Mouse (Mus musculus): ENCODE measurements at regions not wholly inside any gene's neighbourhood (a gene's known extent, or its start where the extent isn't known, plus 50 kb on each side); places are given as distances from the start of the nearest gene placed in this dataset.

DNA sequence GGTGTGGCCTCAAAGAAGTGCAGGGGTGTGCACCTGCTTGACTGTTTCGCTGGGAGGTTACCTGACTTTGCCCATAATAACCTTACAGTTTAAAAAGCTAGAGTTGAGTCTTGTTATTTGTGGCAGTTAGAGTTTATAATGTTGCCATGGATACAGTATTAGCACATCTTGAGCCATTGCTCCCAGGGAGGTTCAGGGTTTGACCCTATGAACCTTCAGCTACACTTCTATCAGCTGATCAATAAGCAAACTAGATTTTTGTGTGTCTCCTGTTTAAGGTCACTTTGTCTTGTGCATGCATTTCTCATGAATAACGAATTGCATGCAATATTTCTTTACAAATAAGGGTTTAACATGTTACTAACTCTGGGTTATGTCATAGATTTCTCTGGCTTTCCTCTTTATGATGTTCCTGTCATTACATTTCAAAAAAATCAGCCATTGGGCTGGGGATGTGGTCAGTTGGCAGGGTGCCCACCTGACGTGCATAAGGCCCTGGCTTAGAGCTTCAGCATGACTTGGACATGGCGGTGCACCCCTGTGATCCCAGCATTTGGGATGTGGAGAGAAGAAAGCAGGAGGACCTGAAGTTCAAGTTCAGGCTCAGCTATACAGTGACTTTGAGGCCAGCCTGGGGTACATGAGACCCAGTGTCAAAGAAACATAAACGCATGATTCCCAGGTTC, 191.7 kb downstream of the Ackr3 start:
- Histone ChIP-seq H3K4me3 (no peak overlapping the region), H3K27ac (replicated peaks) (no peak overlapping the region), H3K27me3 (no peaks in the 10 kb centered on the region), H3K36me3 (no peaks in the 10 kb centered on the region), H3K9ac (no peak overlapping the region), H3K4me1 (replicated peaks) (peaks cover 7% of the 10 kb centered on the region), H3K4me2 (no peak overlapping the region), H3K9me3 (no peaks in the 10 kb centered on the region)
- no peak for ATAC-seq (ENCODE audit: low FRiP score, low read depth)
- 89% methylated on average over 5 of the region's 5 CpGs for WGBS

DNA sequence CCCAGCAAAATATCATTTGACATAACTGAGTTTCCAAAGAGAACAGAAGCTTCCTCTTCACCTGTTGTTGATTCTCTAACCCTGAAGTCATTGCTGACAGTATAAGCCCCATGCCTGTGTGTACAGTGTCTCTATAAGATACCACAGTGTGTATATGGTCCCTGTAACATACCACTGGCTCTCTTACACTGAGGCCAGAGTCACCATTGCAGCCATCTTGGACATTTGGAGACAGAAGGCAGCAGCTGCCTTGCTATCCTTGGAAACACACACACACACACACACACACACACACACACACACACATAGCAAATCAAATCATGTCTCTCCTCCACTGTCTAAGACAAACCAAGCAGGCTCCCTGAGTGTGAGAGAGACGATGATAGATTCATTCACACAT, 192.9 kb downstream of the Ackr3 start:
- Histone ChIP-seq H3K36me3 (no peaks in the 10 kb centered on the region), H3K27me3 (no peaks in the 10 kb centered on the region), H3K27ac (replicated peaks) (no peak overlapping the region), H3K4me3 (no peak overlapping the region), H3K9me3 (no peaks in the 10 kb centered on the region), H3K4me1 (replicated peaks) (peaks cover 7% of the 10 kb centered on the region), H3K4me2 (no peak overlapping the region), H3K9ac (no peak overlapping the region)
- ATAC-seq (ENCODE audit: low FRiP score, low read depth) = no peak
- WGBS = 72% methylated on average over 1 of the region's 1 CpGs

DNA sequence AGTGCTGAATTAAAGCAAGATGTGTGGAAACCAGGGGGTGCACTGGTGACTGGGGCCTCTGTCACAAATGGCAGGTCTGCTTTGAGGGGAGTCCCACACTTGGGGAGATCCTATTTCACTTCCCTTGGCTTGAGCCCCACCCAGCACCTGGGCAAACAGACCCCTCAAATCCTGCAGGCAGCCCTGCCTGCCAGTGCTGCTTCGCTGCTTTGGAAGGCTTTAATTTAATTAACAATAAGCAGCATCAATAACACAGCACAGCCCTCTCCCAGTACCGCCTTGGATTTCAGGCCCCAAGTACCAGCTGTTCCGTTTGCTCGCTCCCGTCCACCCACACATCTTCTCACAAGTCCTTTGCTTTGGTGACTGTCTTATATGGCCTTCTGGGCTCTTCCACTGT, 193.6 kb downstream of the Ackr3 start:
- Histone ChIP-seq H3K4me2 (no peak overlapping the region), H3K9me3 (no peaks in the 10 kb centered on the region), H3K4me3 (no peak overlapping the region), H3K4me1 (replicated peaks) (peaks cover 7% of the 10 kb centered on the region), H3K27ac (replicated peaks) (no peak overlapping the region), H3K27me3 (no peaks in the 10 kb centered on the region), H3K9ac (no peak overlapping the region), H3K36me3 (no peaks in the 10 kb centered on the region)
- 25% methylated on average over 5 of the region's 5 CpGs for WGBS
- no peak for ATAC-seq (ENCODE audit: low FRiP score, low read depth)

DNA sequence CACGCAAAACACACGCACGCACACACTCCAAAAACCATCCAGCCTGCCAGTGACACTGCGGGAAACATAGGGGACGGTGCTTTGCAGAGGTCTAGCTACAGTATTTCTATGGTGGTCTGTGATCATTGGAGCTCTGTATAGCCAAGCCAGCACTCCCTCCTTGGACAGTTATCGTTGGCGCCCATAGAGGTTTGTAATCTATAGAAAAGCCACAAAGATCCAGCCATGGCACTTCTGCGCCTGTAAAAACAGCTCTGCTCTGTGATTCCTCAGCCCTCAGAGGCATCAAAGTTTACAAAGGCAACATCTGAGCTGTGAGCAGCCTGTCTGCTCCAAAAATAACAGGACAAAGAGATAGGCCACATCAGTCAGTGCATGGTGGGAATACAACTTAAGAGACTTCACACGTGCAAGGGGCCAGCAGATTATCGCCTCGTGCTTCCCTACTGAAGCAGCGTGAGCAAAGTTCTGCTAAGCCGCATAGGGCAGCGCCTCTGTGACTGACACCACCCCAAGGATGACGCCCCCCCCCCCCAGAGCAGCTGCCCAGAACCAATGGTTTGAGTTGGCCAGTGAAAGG, 194.7 kb downstream of the Ackr3 start:
- Histone ChIP-seq H3K36me3 (no peaks in the 10 kb centered on the region), H3K9ac (no peak overlapping the region), H3K4me3 (no peak overlapping the region), H3K4me1 (replicated peaks) (peaks cover 11% of the 10 kb centered on the region), H3K27ac (replicated peaks) (no peak overlapping the region), H3K4me2 (no peak overlapping the region), H3K9me3 (no peaks in the 10 kb centered on the region), H3K27me3 (no peaks in the 10 kb centered on the region)
- no peak for ATAC-seq (ENCODE audit: low FRiP score, low read depth)
- 89% methylated on average over 15 of the region's 15 CpGs for WGBS

DNA sequence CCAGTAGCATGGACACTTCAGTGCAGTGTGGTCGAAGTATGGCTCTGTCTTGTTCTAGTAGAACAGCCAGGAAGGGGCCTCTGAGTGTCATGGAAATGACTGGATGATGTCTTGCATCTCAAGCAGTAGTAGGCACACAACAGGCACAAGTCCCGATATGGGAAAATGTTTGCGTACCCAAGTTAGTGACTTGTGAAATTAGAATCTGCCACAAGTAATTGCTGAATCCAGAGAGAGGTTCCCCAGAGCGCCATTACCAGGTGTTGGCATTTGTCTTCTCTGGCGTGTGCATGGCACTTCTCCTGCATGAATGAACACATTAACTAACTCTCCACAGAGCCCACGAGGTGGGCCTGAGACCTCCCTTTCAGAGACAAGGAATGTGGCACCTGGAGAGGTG, 199.3 kb downstream of the Ackr3 start:
- H3K36me3 ChIP-seq = no peaks in the 10 kb centered on the region
- H3K4me1 ChIP-seq (replicated peaks) = peaks cover 19% of the 10 kb centered on the region
- no peak overlapping the region for H3K27ac ChIP-seq (replicated peaks)
- H3K4me2 ChIP-seq = no peak overlapping the region
- H3K9me3 ChIP-seq = no peaks in the 10 kb centered on the region
- no peak overlapping the region for H3K9ac ChIP-seq
- no peak overlapping the region for H3K4me3 ChIP-seq
- H3K27me3 ChIP-seq = no peaks in the 10 kb centered on the region
- 49% methylated on average over 6 of the region's 6 CpGs for WGBS
- ATAC-seq (ENCODE audit: low FRiP score, low read depth) = peak; percentile 49; the same call in 1 of the 2 replicates

DNA sequence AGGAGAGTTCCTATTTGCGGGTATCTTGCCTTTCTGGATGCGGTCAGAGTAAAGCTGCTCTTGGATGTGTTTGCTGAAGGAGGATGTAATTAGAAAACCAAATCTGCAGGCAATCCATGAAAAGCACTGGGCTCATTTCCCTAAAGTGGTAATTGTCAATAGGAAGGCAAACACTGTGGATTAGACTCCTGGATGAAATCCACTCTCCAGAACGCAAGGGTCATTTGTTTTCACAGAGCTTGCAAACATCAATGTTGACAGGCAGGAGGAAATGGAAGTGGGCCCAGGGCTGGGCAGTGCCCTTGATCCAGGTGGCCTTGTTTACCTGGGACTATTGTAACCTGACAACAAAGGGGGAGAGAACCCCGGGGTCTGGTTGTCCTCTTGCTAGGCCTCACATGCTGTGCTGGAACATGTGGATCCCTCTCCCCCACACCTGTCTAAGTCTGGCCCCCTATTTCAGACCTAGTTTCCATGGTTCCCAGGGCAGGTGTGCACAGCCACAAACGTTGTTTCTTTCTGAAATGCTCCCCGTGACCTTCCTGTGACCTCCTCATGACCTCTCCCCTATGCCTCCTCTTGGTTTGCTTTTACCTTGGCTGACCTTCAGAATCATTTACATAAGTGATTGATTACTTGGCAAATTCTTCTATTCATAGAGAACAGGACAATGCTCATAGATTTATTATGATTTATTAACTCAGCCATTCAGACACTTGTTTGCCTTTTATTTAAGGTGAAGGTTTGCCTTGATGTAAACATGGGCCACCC, 197.9 kb upstream of the Cops8 start:
- Histone ChIP-seq H3K9ac (no peak overlapping the region), H3K36me3 (no peaks in the 10 kb centered on the region), H3K9me3 (no peaks in the 10 kb centered on the region), H3K27ac (replicated peaks) (peak overlapping the region; percentile 57; the same call in 1 of the 2 replicates), H3K4me1 (replicated peaks) (peaks cover 19% of the 10 kb centered on the region), H3K4me2 (no peak overlapping the region), H3K4me3 (no peak overlapping the region), H3K27me3 (no peaks in the 10 kb centered on the region)
- no peak for ATAC-seq (ENCODE audit: low FRiP score, low read depth)
- WGBS = 32% methylated on average over 6 of the region's 6 CpGs

DNA sequence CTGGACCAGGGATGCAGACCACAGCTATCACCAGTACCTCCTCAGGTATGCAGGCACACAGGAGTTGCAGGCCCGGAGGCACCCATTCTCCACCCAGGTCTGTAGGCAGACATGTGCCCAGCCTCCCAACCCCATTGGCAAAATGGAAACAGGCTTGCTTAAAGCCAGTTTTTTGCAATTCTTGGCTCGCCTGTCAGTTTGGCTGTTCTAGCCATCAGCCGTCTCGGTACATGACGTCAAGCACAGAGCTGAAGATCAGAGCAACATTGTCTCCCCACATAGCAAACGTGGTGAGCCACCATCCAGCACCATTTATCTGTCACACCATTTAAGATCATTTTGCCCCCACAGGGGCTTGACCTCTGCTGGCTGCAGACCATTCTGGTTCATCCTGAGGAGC, 196.1 kb upstream of the Cops8 start:
- no peaks in the 10 kb centered on the region for H3K36me3 ChIP-seq

DNA sequence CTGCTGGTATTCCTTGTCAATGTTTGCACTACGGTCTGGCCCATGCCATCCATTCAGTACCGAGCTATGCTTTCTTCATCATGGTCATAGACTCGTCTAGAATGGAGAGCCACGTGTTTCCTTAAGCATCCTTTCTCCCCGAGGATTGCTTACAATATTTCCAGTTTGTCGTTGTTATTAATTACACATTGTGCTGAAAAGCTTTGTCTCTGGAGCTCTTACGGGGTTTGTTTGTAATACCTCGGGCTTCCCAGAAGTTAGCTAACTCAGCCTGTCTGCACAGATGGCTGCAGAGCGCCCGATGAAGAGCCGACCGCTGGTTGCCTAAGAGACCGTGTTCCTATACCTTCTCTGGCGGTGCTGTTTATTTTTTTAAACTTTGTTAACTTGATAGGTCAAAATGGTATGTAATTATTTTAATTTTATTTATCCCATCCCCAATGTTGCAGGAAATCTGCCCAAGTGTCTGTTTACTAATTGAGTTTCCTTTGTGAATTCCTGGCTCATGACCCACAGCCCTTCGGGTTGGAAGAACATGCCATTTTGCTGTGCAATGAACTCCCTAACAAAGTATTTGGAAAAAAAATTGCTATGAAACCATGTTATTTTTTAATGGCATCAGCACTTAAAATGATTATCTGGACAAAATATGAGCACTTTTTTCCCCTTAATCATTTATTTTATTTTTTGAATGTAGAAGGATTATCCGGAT, 194.1 kb upstream of the Cops8 start:
- Histone ChIP-seq H3K9ac (no peak overlapping the region), H3K4me1 (replicated peaks) (peaks cover 14% of the 10 kb centered on the region), H3K27ac (replicated peaks) (no peak overlapping the region), H3K4me3 (no peak overlapping the region), H3K4me2 (no peak overlapping the region), H3K27me3 (no peaks in the 10 kb centered on the region), H3K9me3 (no peaks in the 10 kb centered on the region), H3K36me3 (no peaks in the 10 kb centered on the region)
- 71% methylated on average over 16 of the region's 16 CpGs for WGBS
- no peak for ATAC-seq (ENCODE audit: low FRiP score, low read depth)

More for the DNA sequence above, 196.1 kb upstream of the Cops8 start:
- ATAC-seq (ENCODE audit: low FRiP score, low read depth) = no peak
- WGBS = 86% methylated on average over 6 of the region's 6 CpGs
- Histone ChIP-seq H3K9ac (no peak overlapping the region), H3K4me2 (no peak overlapping the region), H3K27ac (replicated peaks) (no peak overlapping the region), H3K4me3 (no peak overlapping the region), H3K9me3 (no peaks in the 10 kb centered on the region), H3K4me1 (replicated peaks) (peaks cover 19% of the 10 kb centered on the region), H3K27me3 (no peaks in the 10 kb centered on the region)

DNA sequence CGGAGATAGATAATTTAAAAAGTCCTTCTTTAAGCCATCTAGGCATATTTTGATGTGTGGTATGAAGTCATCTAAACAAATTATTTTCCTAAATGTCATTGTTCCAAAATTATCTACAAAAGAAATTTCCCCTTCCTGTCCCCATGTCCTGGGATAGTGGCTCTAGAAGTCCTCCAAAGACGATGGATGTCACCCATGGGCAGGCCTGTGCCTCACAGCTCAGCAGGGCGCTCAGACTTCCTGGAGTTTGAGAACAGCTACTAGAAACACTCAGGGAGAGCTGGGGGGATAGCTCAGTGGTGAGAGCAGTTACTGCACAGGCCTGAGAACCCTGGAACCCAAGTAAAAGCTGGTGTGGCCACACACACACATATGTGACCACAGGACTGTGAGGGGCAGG, 193.5 kb upstream of the Cops8 start:
- no peak overlapping the region for H3K4me2 ChIP-seq
- no peaks in the 10 kb centered on the region for H3K9me3 ChIP-seq
- H3K27ac ChIP-seq (replicated peaks) = no peak overlapping the region
- peaks cover 10% of the 10 kb centered on the region for H3K4me1 ChIP-seq (replicated peaks)
- H3K4me3 ChIP-seq = no peak overlapping the region
- 86% methylated on average over 3 of the region's 3 CpGs for WGBS
- ATAC-seq (ENCODE audit: low FRiP score, low read depth) = no peak
- no peak overlapping the region for H3K9ac ChIP-seq
- no peaks in the 10 kb centered on the region for H3K27me3 ChIP-seq
- no peaks in the 10 kb centered on the region for H3K36me3 ChIP-seq

DNA sequence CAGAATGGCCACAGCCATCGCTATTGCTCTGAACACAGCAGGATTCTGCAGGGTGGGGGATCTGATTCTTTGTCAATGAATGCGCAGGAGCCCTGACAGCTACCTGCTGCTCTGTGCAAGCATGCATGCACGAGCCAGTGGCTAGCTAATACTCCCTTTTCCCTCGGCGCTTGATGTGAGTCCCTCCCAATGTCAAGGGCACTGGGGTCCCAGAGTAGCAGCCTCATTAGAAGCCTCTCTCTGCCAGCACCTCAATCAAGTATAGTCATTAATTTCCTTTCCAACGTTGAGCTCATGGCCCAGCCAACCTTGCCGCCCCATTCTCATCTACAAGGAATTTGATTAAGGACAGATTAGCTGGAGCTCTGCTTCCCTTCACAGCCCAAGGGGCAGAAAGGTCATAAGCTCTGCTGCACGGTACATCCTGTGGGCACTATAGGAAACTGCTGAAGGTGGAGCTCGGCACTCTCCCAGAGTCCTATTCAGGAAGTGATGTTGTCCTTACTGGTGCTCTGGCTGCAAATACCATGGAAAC, 190.2 kb upstream of the Cops8 start:
- Histone ChIP-seq H3K4me2 (no peak overlapping the region), H3K4me3 (no peak overlapping the region), H3K4me1 (replicated peaks) (no peaks in the 10 kb centered on the region), H3K36me3 (no peaks in the 10 kb centered on the region), H3K27ac (replicated peaks) (no peak overlapping the region), H3K27me3 (no peaks in the 10 kb centered on the region), H3K9ac (no peak overlapping the region), H3K9me3 (no peaks in the 10 kb centered on the region)
- 37% methylated on average over 9 of the region's 9 CpGs for WGBS
- ATAC-seq (ENCODE audit: low FRiP score, low read depth) = no peak

DNA sequence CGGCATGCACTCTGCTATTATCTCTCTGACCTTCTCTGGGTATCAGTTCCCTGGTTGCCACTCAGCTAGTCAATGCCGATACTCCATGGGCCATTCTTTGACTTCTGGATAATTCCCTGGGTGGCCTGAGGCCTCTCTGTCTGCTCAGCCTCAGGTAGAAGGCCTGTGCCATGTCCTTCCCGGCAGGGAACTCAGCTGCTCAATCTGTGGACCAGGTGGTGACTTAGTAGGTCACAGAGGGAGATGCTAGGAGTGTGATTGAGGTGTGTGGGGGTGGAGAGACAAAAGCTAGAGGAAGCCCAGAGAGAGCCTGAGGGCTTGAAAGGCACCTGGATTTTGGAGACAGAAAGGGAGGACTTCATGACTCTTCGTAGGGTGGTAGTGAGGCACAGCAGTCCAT, 188.0 kb upstream of the Cops8 start:
- no peaks in the 10 kb centered on the region for H3K9me3 ChIP-seq
- no peaks in the 10 kb centered on the region for H3K36me3 ChIP-seq
- H3K4me1 ChIP-seq (replicated peaks) = no peaks in the 10 kb centered on the region
- no peak overlapping the region for H3K4me3 ChIP-seq
- H3K27ac ChIP-seq (replicated peaks) = no peak overlapping the region
- no peak overlapping the region for H3K4me2 ChIP-seq
- H3K9ac ChIP-seq = no peak overlapping the region
- H3K27me3 ChIP-seq = no peaks in the 10 kb centered on the region
- ATAC-seq (ENCODE audit: low FRiP score, low read depth) = no peak
- 92% methylated on average over 4 of the region's 4 CpGs for WGBS
